Mouse (Mus musculus): ENCODE measurements around the gene Slc6a9. TPM values are rescaled to one million over a fixed set of nuclear protein-coding genes. Genes with fewer than 3 reads are reported as not detected.

The Slc6a9 gene
- total and polyA plus RNA-seq, 2 experiments from 2014 or later, result 33.7 to 35.0 TPM

DNA sequence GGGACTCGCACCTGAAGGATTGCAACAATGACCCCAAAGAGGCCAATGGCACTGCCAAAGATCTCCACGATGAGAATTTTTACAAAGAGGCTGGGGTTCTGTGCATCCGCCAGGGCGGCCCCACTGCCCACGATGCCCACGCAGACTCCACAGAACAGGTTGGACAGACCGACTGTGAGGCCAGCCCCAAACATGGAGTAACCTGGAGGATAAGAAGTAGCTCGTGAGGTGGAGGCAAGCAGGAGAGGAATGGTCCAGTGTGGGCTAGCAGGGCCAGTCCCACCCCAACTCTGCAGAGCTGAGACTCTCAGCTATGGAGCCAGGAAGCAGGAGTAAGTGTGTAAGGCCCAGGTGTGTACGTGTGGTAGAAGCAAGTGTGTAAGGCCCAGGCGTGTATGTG lies 50.8 kb downstream of the Slc6a9 start:
- WGBS, result 94% methylated on average over 10 of the region's 10 CpGs
- peaks cover 16% of the 10 kb centered on the region for H3K4me1 ChIP-seq (ENCODE audit: insufficient read depth)
- ATAC-seq, result no peak

DNA sequence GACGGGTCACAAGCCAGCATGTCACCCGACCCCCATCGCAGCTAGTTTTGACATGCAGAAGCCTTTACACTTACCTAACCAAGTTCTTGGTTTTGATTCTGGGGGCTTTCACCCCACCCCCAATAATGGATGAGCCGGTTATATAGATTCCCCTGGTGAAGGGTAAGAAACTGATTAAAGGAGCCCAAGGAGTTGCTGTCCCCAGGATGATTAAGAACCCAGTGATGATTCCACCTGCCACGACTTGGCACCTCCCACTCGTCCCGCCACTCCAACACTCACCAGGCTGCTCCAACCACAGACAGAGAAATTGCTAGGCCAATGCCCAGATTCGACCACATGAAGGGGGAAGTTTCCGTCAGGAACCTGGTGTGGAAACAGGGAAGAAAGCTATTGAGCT lies 51.7 kb downstream of the Slc6a9 start:
- 78% methylated on average over 9 of the region's 9 CpGs for WGBS
- DNase-seq, result no peak
- Histone ChIP-seq H3K9ac (no peak overlapping the region), H3K9me3 (ENCODE audit: low read length) (no peaks in the 10 kb centered on the region), H3K27ac (ENCODE audit: low read depth, low read length) (no peak overlapping the region), H3K4me3 (ENCODE audit: low read depth, low read length) (peak overlapping the region; percentile 93; the same call in 1 of the 2 replicates), H3K36me3 (ENCODE audit: insufficient read depth) (peaks cover 26% of the 10 kb centered on the region), H3K4me1 (ENCODE audit: insufficient read depth) (peaks cover 16% of the 10 kb centered on the region), H3K4me2 (ENCODE audit: low read depth) (peak overlapping the region; percentile 90), H3K27me3 (ENCODE audit: insufficient read depth, low read length) (no peaks in the 10 kb centered on the region)
- no peak for TF ChIP-seq CTCF (IDR thresholded peaks at IDR 0.05; ENCODE audit: low read depth)
- no peak for ATAC-seq

More for the DNA sequence above, 50.8 kb downstream of the Slc6a9 start:
- Histone ChIP-seq H3K9me3 (ENCODE audit: low read length) (no peaks in the 10 kb centered on the region), H3K36me3 (ENCODE audit: insufficient read depth) (peaks cover 31% of the 10 kb centered on the region), H3K4me3 (ENCODE audit: low read depth, low read length) (no peak overlapping the region), H3K27ac (ENCODE audit: low read depth, low read length) (no peak overlapping the region), H3K4me2 (ENCODE audit: low read depth) (no peak overlapping the region), H3K27me3 (ENCODE audit: insufficient read depth, low read length) (no peaks in the 10 kb centered on the region), H3K9ac (no peak overlapping the region)
- DNase-seq, result no peak
- no peak for TF ChIP-seq CTCF (IDR thresholded peaks at IDR 0.05; ENCODE audit: low read depth)

DNA sequence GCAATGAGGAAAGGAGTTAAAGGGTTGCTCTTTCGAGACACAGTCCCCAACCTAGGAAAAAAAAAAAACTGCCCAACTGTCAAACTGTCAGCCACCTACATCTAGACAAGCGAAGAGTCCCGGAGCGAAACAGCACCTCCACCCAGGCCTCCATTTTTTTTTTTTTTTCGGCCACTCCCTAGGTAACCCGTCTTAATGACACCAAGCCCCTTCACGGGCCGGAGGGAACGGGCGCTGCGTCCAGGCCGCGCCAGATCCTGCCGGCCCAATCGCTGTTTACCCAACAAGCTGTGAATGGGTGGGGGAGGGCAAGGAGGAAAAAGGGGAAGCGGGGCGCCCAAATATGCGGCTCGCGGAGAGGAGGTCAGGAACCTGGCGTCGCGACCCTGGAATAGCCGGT lies 52.3 kb downstream of the Slc6a9 start:
- WGBS, result 2% methylated on average over 24 of the region's 24 CpGs
- TF ChIP-seq CTCF (IDR thresholded peaks at IDR 0.05; ENCODE audit: low read depth), result no peak
- Histone ChIP-seq H3K27me3 (ENCODE audit: insufficient read depth, low read length) (no peaks in the 10 kb centered on the region), H3K9me3 (ENCODE audit: low read length) (no peaks in the 10 kb centered on the region), H3K27ac (ENCODE audit: low read depth, low read length) (peak overlapping the region; percentile 72; the same call in 1 of the 2 replicates), H3K4me1 (ENCODE audit: insufficient read depth) (peaks cover 22% of the 10 kb centered on the region), H3K36me3 (ENCODE audit: insufficient read depth) (peaks cover 26% of the 10 kb centered on the region), H3K4me2 (ENCODE audit: low read depth) (peak overlapping the region; percentile 90), H3K9ac (peak overlapping the region; percentile 91), H3K4me3 (ENCODE audit: low read depth, low read length) (peak overlapping the region; percentile 93)
- ATAC-seq (no peak; the same call in 1 of the 2 replicates), DNase-seq (no peak)

- WGBS, result under 1% methylated on average over 37 of the region's 37 CpGs
- TF ChIP-seq CTCF (IDR thresholded peaks at IDR 0.05; ENCODE audit: low read depth), result no peak
- Histone ChIP-seq H3K36me3 (ENCODE audit: insufficient read depth) (peaks cover 26% of the 10 kb centered on the region), H3K27me3 (ENCODE audit: insufficient read depth, low read length) (no peaks in the 10 kb centered on the region), H3K9me3 (ENCODE audit: low read length) (no peaks in the 10 kb centered on the region), H3K4me2 (ENCODE audit: low read depth) (peak within 1 kb of the TSS; percentile 90), H3K4me3 (ENCODE audit: low read depth, low read length) (peak within 1 kb of the TSS; percentile 93), H3K4me1 (ENCODE audit: insufficient read depth) (peaks cover 19% of the 10 kb centered on the region), H3K9ac (peak within 1 kb of the TSS; percentile 91), H3K27ac (ENCODE audit: low read depth, low read length) (peak within 1 kb of the TSS; percentile 72)
- DNase-seq, result peak; percentile 94
- ATAC-seq, result peak; percentile 89
These were observed 52.8 kb downstream of the Slc6a9 start, which contains the start of gene Atp6v0b for GRCm38 (mm10) chr4:117887133-117887532. Gene Atp6v0b (minus strand): TSS chr4:117887333.

- DNase-seq, result no peak
- no peak overlapping the region for H3K27ac ChIP-seq (ENCODE audit: low read depth, low read length)
- TF ChIP-seq CTCF (IDR thresholded peaks at IDR 0.05; ENCODE audit: low read depth), result no peak
- no peaks in the 10 kb centered on the region for H3K27me3 ChIP-seq (ENCODE audit: insufficient read depth, low read length)
- ATAC-seq, result no peak
- peak overlapping the region; percentile 93 for H3K4me3 ChIP-seq (ENCODE audit: low read depth, low read length)
- 65% methylated on average over 2 of the region's 2 CpGs for WGBS
- H3K9me3 ChIP-seq (ENCODE audit: low read length), result no peaks in the 10 kb centered on the region
- peaks cover 26% of the 10 kb centered on the region for H3K36me3 ChIP-seq (ENCODE audit: insufficient read depth)
- peaks cover 16% of the 10 kb centered on the region for H3K4me1 ChIP-seq (ENCODE audit: insufficient read depth)
- no peak overlapping the region for H3K9ac ChIP-seq
- peak overlapping the region; percentile 90 for H3K4me2 ChIP-seq (ENCODE audit: low read depth)
These were observed 53.6 kb downstream of the Slc6a9 start for GRCm38 (mm10) chr4:117887920-117888319.

GRCm38 (mm10) chr4:117889471-117889870 lies 55.2 kb downstream of the Slc6a9 start:
- no peak overlapping the region for H3K4me2 ChIP-seq (ENCODE audit: low read depth)
- no peak for TF ChIP-seq CTCF (IDR thresholded peaks at IDR 0.05; ENCODE audit: low read depth)
- H3K36me3 ChIP-seq (ENCODE audit: insufficient read depth), result peaks cover 28% of the 10 kb centered on the region
- WGBS, result 91% methylated on average over 15 of the region's 15 CpGs
- H3K27me3 ChIP-seq (ENCODE audit: insufficient read depth, low read length), result no peaks in the 10 kb centered on the region
- ATAC-seq, result no peak
- no peak for DNase-seq
- H3K9me3 ChIP-seq (ENCODE audit: low read length), result no peaks in the 10 kb centered on the region
- H3K9ac ChIP-seq, result no peak overlapping the region
- H3K4me1 ChIP-seq (ENCODE audit: insufficient read depth), result peaks cover 12% of the 10 kb centered on the region
- H3K4me3 ChIP-seq (ENCODE audit: low read depth, low read length), result no peak overlapping the region
- H3K27ac ChIP-seq (ENCODE audit: low read depth, low read length), result no peak overlapping the region

DNA sequence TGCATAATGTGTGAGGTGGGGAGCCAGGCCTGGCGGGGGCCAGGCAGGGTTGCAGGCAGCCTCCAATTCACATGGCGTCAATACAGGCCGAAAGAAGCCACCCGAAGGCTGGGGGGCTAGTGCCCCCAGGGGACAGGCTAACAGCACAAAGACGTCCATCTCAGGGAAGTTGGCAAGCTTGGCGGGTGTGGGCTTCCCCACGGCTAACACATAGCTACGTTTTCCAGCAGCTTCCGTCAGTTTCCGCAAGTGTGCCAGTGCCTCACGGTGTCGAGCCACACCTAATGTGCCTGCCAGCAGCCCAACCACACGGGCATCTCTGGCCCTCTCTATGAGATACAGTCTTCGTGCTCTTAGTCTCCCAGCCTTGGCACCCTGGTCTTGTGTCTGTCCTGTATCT lies 55.7 kb downstream of the Slc6a9 start:
- no peak for TF ChIP-seq CTCF (IDR thresholded peaks at IDR 0.05; ENCODE audit: low read depth)
- DNase-seq, result no peak
- Histone ChIP-seq H3K36me3 (ENCODE audit: insufficient read depth) (peaks cover 28% of the 10 kb centered on the region), H3K9me3 (ENCODE audit: low read length) (no peaks in the 10 kb centered on the region), H3K27me3 (ENCODE audit: insufficient read depth, low read length) (no peaks in the 10 kb centered on the region), H3K4me2 (ENCODE audit: low read depth) (no peak overlapping the region), H3K27ac (ENCODE audit: low read depth, low read length) (no peak overlapping the region), H3K4me1 (ENCODE audit: insufficient read depth) (peaks cover 12% of the 10 kb centered on the region), H3K4me3 (ENCODE audit: low read depth, low read length) (no peak overlapping the region), H3K9ac (no peak overlapping the region)
- WGBS, result 88% methylated on average over 14 of the region's 14 CpGs
- ATAC-seq, result no peak
